9 mouse cellular contexts compared by ENCODE assay signal in genomic region chr2:45108521-45109091, GRCm38 (mm10). TPM values are rescaled to one million over a fixed set of nuclear protein-coding genes. Genes with fewer than 3 reads are reported as not detected.
DNase-seq lines count a peak whose midpoint lies in the region; ATAC-seq and TF ChIP-seq lines count a peak whose summit lies in the region.
"Had no signal": no experiment of that assay in that cellular context is flagged by ENCODE, and none has a peak within 500 bp of the region (broad histone marks: within the 10 kb centered on the region; RNA-seq: fewer than 3 reads in every experiment).

No protein-coding gene starts in this region.

- TF ChIP-seq EP300 in liver, embryonic 14.5 days (IDR thresholded peaks at IDR 0.05; ENCODE audit: low read depth), result no peak

- no peak for TF ChIP-seq CTCF in liver, embryonic 14.5 days (IDR thresholded peaks at IDR 0.05; ENCODE audit: low read depth)

- peak; percentile 39 to 45 for DNase-seq in cerebellum, postnatal 25 days
- no peak for DNase-seq in cerebellum, postnatal 4 days (ENCODE audit: low spot score in 2 of 2)
- DNase-seq in ZHBTc4 (ENCODE audit: low read depth, low spot score), result peak; percentile 33
- no peak for DNase-seq in liver, embryonic 14.5 days (ENCODE audit: low read depth in 3 of 3, low spot score in 3 of 3)
- DNase-seq in thymus, postnatal 4 days, result peak; percentile 58

- WGBS in forebrain, embryonic 12.5 days, result under 1% methylated on average over 23 of the region's 25 CpGs
- under 1% methylated on average over 23 of the region's 25 CpGs for WGBS in hindbrain, embryonic 13.5 days
- WGBS in liver, embryonic 14.5 days (ENCODE audit: insufficient replicate concordance), result under 1% methylated on average over 25 of the region's 25 CpGs
- under 1% methylated on average over 24 of the region's 25 CpGs for WGBS in neural tube, embryonic 12.5 days

- H3K27ac ChIP-seq in forebrain, embryonic 12.5 days, result peak overlapping the region; percentile 98
- peak overlapping the region; percentile 98 for H3K27ac ChIP-seq in hindbrain, embryonic 13.5 days
- H3K27ac ChIP-seq in liver, embryonic 14.5 days, result peak overlapping the region; percentile 89
- H3K27ac ChIP-seq in neural tube, embryonic 12.5 days, result peak overlapping the region; percentile 96

- H3K4me2 ChIP-seq in forebrain, embryonic 12.5 days, result peak overlapping the region; percentile 69
- H3K4me2 ChIP-seq in hindbrain, embryonic 13.5 days, result peak overlapping the region; percentile 81
- H3K4me2 ChIP-seq in liver, embryonic 14.5 days (ENCODE audit: low read depth), result peak overlapping the region; percentile 100
- peak overlapping the region; percentile 78 for H3K4me2 ChIP-seq in neural tube, embryonic 12.5 days (replicated peaks)

- peak overlapping the region; percentile 100 for H3K9ac ChIP-seq in forebrain, embryonic 12.5 days
- H3K9ac ChIP-seq in hindbrain, embryonic 13.5 days, result peak overlapping the region; percentile 98
- peak overlapping the region; percentile 99 for H3K9ac ChIP-seq in liver, embryonic 14.5 days (replicated peaks)
- H3K9ac ChIP-seq in neural tube, embryonic 12.5 days, result peak overlapping the region; percentile 100

- peak overlapping the region; percentile 97 for H3K4me3 ChIP-seq in forebrain, embryonic 12.5 days (replicated peaks)
- peak overlapping the region; percentile 87 for H3K4me3 ChIP-seq in hindbrain, embryonic 13.5 days
- peak overlapping the region; percentile 97 to 98 for H3K4me3 ChIP-seq in liver, embryonic 14.5 days (ENCODE audit: insufficient read depth in 1 of 2, low read depth in 2 of 2, low read length in 2 of 2)
- H3K4me3 ChIP-seq in neural tube, embryonic 12.5 days, result peak overlapping the region; percentile 96

- peak; percentile 70 for ATAC-seq in forebrain, embryonic 12.5 days (ENCODE audit: low FRiP score)
- ATAC-seq in hindbrain, embryonic 13.5 days (ENCODE audit: low FRiP score), result peak; percentile 56
- peak; percentile 52 for ATAC-seq in liver, embryonic 14.5 days (ENCODE audit: insufficient read depth)
- peak; percentile 42 for ATAC-seq in neural tube, embryonic 12.5 days (ENCODE audit: low FRiP score, low read depth)

- H3K9me3 ChIP-seq in forebrain, embryonic 12.5 days, result no peaks in the 10 kb centered on the region
- H3K9me3 ChIP-seq in hindbrain, embryonic 13.5 days, result no peaks in the 10 kb centered on the region
- no peaks in the 10 kb centered on the region for H3K9me3 ChIP-seq in liver, embryonic 14.5 days (ENCODE audit: control insufficient read depth, low read length)
- no peaks in the 10 kb centered on the region for H3K9me3 ChIP-seq in neural tube, embryonic 12.5 days

- H3K4me1 ChIP-seq in forebrain, embryonic 12.5 days, result peaks cover 51% of the 10 kb centered on the region
- H3K4me1 ChIP-seq in hindbrain, embryonic 13.5 days (replicated peaks), result peaks cover 50% of the 10 kb centered on the region
- peaks cover 12 to 24% of the 10 kb centered on the region in 2 experiments for H3K4me1 ChIP-seq in liver, embryonic 14.5 days (replicated peaks; ENCODE audit: control insufficient read depth in 2 of 2, insufficient read depth in 2 of 2, low read length in 1 of 2)
- H3K4me1 ChIP-seq in neural tube, embryonic 12.5 days, result peaks cover 53% of the 10 kb centered on the region

- no peaks in the 10 kb centered on the region for H3K36me3 ChIP-seq in forebrain, embryonic 12.5 days (replicated peaks)
- no peaks in the 10 kb centered on the region for H3K36me3 ChIP-seq in hindbrain, embryonic 13.5 days
- no peaks in the 10 kb centered on the region; the same call in 1 of the 2 replicates for H3K36me3 ChIP-seq in liver, embryonic 14.5 days (replicated peaks; ENCODE audit: control insufficient read depth, insufficient read depth, low read depth)
- no peaks in the 10 kb centered on the region for H3K36me3 ChIP-seq in neural tube, embryonic 12.5 days

- H3K27me3 ChIP-seq in forebrain, embryonic 12.5 days, result no peaks in the 10 kb centered on the region
- H3K27me3 ChIP-seq in hindbrain, embryonic 13.5 days, result no peaks in the 10 kb centered on the region
- H3K27me3 ChIP-seq in liver, embryonic 14.5 days (ENCODE audit: control insufficient read depth, insufficient read depth, low read length), result no peaks in the 10 kb centered on the region
- no peaks in the 10 kb centered on the region for H3K27me3 ChIP-seq in neural tube, embryonic 12.5 days (replicated peaks)
- H3K27me3 ChIP-seq: Patski had no signal

RNA-seq across cellular contexts. Expression of gene Zeb2, which starts 8.6 kb away (rescaled TPM):
- polyA plus RNA-seq in forebrain, embryonic 12.5 days (2016; fragmentation: Nextera tagmentation; extraction: Ambion mirVana), result 63.3 and 74.3 TPM in 2 replicates
- polyA plus RNA-seq in hindbrain, embryonic 13.5 days (2015; fragmentation: Nextera tagmentation; extraction: Ambion mirVana), result 50.4 and 57.4 TPM in 2 replicates
- polyA plus RNA-seq in liver, embryonic 14.5 days (2012; rRNA removed), result 3.9 and 5.7 TPM in 2 replicates
- polyA plus RNA-seq in liver, embryonic 14.5 days (2014; fragmentation: Nextera tagmentation; extraction: Ambion mirVana), result 9.9 and 11.4 TPM in 2 replicates
- 55.6 and 58.7 TPM in 2 replicates for polyA plus RNA-seq in neural tube, embryonic 12.5 days (2016; fragmentation: Nextera tagmentation; extraction: Ambion mirVana)

Comparison
In these comparisons a context has a peak if more than half of its experiments do, and no peak if none do; other contexts are left out.
1. DNase-seq: peak in cerebellum, postnatal 25 days (2 of 2), ZHBTc4 (single experiment) and thymus, postnatal 4 days (single experiment); none in cerebellum, postnatal 4 days (0 of 2) and liver, embryonic 14.5 days (0 of 3).
2. Peak in every context shown above with its lines, with median percentiles within 50 percentile points of each other: ATAC-seq, H3K27ac ChIP-seq, H3K4me2 ChIP-seq, H3K4me3 ChIP-seq and H3K9ac ChIP-seq.